Mouse (Mus musculus): ENCODE data around the gene Cdkal1.

GRCm38 (mm10) chr13:29460741-29461140, 394.7 kb downstream of the Cdkal1 start:
- no peak for TF ChIP-seq USF1 (IDR thresholded peaks at IDR 0.05; ENCODE audit: low read depth, low read length)
- no peak for TF ChIP-seq POLR2A (IDR thresholded peaks at IDR 0.05; ENCODE audit: low read depth, low read length)
- no peak for TF ChIP-seq IRF4 (IDR thresholded peaks at IDR 0.05; ENCODE audit: low read depth, low read length)
- TF ChIP-seq CTCF (conservative IDR thresholded peaks at IDR 0.05 in 1 of 2, IDR thresholded peaks at IDR 0.05 in 1 of 2; ENCODE audit: low read depth in 2 of 2, low read length in 2 of 2): no peak
- TF ChIP-seq MEF2A (IDR thresholded peaks at IDR 0.05; ENCODE audit: borderline replicate concordance, low read depth, low read length): no peak
- TF ChIP-seq CHD2 (IDR thresholded peaks at IDR 0.05; ENCODE audit: low read length): no peak
- TF ChIP-seq PAX5 (IDR thresholded peaks at IDR 0.05; ENCODE audit: low read length): no peak
